Mouse (Mus musculus): ENCODE data around the gene Creb5.

Creb5 gene

DNA sequence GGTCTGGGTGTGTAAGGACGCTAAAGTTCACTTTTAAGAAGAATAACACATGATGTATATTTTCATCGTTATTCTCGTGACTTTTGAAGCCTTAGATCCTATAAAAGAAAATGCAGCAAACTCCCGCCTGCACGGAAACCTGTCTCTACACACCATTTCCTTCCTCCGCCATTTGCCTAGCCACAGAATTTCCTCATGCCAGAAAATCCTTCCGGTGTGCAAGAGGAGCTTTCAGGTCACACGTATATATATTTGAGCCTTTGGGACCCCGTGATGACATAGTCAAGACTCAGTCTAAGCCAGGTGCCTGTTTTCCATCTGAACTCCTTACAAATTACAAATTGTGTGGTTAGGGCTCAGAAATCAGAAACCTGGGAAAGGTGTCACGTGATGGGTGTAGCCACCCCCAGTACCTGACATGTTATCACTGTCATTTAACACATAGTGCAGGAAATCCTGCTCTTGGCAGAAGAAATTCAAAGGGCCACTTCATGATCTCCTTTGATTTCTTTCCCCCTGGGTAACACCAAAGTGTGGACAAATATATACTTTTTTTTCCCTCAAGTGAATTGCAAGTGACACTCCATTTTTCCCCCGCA is 158.9 kb downstream of the Creb5 start:
- DNase-seq = no peak

DNA sequence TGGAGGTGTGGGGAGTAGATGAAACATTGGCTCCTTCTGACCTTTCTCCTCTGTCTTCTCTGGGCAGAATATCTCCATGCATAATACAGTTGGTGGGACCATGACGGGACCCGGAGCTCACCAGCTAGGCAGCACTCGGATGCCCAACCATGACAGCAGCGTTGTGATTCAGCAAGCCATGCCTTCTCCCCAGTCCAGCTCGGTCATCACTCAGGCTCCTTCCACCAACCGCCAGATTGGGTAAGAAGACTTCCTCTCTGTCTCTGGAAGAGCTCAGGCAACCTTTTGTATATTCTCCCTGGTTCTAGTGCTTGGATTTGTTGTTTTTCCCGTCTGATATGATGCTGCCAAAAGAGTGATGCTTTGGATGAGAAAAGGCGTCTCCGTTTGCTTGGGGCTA is 160.4 kb downstream of the Creb5 start:
- DNase-seq = no peak

DNA sequence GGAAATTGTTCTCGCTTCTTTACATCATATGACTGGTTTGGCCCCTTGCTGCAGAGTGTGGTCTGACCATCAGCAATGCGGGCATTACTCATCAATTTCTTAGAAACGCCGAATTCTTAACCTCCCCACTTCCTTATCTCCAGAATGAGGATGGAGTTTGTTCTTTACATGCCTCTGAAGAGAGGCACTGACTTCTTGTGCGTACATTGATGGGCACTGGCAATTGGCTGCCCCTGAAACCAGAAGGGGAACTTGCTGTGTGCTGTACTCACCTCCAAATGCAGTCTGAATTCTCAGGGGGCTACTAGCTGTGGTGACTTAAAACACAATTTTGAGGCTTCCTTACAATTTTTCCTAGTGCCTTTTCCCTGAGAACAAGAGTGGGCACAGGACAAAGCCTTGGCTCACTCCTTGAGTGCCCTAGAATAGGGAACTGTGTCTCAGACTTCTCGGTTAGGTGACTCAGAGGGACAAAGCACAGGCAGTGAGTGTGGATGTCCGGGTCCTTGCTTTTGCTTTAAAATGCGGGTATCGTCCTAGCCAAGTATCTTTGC is 161.3 kb downstream of the Creb5 start:
- no peak for DNase-seq

DNA sequence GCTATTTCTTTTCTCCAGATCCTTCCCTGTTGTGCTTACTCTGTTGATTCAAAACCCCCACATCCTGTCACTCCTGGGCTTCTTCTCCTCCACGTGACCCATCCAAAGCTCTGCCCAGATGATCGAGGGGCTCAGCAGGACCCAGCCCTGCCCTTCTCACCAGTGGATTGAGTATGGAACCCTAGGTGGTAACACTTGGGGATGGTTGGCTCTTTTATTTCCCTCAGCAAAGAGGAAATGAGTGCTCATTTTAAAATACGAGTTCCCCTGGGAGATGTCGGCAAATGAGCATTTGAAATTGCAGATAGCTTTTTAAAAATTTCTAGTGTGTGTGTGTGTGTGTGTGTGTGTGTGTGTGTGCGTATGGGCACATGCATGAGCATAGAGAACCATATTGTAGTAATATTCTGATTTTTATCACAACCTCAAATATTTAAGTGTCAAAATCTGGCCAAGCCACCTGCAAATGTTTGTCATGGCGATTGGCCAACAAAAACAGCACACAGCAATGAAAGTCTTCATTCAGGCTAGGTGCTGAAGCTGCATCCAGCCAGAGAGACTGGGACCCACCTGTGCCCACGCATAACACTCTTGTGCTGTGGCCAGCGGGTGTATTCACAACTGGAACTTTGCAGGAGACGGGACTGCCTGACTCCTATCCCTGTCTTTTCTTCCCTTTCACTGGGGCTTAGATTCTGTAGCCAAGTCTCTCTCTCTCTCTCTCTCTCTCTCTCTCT is 162.5 kb downstream of the Creb5 start:
- no peak for DNase-seq

DNA sequence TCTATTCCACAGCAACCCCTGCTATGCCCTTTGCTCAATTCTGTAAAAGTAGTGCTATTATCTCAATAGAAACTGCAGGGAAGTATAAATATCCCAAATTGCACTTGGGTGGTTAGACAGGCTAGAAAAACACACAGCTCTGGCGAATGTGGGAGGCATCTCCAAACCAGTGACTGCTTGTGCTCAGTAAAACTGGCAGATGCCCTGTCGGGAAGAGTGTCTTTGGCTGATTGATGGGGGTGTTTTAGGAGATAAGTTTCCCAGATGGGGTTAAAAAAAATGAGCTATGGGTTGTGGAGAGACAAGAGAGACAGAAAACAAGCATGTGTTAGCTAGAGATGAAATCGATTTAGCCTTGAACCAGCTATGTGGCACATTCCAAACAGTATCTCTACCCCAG is 163.4 kb downstream of the Creb5 start:
- DNase-seq = no peak

DNA sequence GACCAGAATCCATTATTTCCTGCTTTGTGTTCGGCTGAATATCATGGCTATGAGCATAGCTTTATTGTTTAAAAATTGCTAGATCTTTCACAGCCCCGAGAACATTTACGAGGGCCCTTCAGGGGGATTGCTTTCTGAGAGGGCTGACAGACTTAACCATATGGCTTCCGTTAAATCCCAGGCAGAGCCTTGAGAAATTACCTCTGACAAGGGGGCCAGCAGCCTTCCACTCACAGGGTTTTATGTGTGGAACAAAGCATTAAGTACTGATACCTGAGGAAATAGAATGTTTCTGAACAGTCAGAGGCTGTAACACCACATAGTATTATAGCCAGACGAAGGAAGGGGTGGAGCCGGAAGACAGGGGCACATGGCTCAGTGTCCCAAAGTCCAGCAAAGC is 165.2 kb downstream of the Creb5 start:
- no peak for DNase-seq

DNA sequence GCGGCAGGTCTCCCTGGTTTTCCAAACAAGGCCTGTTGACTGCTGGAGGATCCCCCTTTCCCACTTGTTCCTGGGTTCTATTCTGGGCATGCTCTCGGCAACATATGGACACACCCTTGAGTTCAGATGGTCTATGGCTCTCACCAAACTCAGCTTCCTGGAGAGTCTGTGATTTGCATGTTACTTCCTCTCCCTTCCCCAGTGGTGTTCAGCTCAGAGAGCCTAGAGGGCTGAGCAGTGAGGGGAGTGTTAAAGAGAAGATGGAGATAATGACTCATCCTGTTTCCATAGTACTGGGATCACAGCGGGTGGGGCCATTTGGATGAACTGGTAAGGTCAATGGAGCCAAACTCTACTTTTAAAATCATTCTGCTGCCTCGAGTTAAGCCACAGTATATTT is 168.4 kb downstream of the Creb5 start:
- DNase-seq = no peak

DNA sequence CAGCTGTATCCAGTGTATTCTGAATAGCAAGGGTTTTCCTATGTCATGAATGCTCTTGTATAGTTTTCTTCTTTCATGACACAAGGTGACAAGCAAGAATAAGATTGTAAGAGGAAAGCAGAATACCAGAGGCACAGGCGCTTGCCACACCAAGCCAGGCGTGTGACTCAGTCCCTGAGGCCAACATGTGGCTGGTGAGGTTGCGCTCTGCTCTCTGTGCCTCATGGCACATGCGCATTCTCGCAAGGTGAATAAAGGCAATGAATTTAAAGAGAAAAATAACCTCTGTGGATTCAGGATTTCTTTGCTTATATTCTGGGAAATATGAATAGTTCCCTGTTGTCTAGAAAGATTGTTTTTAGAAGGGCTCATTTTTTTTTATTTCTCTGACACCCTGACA is 169.0 kb downstream of the Creb5 start:
- no peak for DNase-seq

DNA sequence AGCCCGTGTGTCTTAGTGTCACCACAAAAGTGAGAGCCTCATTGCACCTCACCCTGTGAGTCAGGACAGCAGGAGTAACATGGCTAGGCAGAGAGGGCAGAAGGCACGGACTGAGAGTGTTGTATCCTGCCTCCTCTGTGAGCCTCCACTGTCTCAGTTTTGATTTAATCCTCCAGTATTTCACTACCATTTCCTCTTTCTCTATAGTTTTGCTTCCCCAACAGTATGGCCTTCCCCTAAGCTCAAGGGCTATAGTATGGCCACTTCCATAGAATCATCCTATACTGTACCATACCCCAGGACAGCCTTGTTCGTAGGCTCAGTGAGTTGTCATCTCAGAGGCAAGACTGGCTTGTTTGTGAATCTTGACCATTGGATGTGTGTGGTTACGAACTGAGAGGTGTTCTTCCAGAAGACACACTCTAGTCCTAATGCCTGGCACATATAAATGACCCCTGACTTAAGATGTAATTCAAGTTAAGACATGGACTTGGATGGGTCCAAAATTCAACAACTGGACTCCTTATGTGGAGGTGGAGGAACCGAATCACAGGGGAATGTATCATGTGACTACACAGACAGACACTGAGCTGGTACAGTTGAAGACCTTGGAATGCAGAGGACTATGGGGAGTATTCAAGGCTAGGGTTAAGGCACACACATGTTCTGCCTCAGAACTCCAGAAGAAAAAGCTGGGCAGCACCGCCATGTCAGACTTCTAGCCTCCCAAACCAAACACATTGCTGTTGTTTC is 173.1 kb downstream of the Creb5 start:
- DNase-seq = no peak

DNA sequence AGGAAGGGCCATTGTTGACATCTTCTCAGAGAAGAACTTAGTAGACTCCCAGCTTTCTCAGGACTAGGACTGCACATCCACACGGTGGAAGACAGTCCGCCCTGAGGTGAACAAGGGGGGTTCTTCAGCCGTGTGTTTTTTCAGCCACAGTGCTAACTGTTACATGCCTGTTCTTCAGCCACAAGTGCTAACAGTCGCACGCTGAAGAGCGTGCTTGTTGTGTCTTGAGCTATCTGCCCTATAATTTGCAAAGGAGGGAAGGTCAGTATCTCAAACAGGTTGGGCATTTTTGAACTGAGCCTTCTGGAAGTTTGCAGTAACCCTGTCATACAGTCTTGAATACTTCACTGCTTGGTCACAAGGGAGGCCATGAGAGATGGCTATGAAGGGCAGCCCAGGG is 174.0 kb downstream of the Creb5 start:
- DNase-seq = no peak

DNA sequence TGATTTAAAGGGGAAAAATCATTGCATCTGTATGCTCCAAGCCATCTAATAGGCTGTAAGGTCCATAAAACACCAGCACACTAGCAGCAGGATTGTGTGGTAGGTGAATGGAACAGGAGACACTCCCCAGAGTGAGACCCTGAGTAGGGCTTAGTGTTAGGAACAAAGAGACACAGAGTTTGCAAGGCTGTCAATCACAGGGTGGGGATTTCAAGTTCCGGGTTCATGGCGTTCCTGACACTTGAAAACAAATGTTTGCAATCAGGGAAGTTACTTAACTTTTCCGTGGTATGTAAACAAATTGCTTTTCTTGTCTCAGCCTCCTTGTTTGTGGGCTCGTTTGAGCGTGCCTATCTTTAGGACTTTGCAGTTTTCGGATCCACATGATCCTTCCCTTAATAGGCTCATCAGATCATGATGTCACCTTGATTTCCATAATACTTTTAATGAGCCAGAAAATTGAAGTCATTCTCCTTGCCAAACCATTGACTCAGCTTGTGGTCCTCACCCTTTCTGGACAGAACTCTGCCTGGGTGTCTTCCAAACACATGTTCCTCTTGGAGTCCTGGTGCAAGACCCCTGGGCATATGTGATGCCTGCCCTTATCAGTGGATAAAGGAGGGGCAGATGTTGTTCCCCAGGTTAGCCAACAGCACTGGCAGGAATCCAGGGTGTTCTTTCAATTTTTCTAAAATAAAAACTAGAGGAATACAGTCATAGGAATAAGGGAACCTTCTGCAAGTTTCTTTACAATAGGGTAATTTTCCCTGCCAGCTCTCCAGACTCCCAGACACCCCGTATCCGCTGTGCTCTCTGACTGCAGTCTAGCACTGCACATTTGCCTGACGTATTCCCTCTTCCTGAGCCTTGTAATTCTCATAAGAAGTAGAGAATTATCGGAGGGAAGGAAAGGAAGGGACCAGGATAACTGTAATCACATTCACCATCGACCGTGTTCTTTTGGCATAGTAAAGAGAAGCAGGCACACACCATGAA is 175.0 kb downstream of the Creb5 start:
- peak; percentile 39 to 58 for DNase-seq

DNA sequence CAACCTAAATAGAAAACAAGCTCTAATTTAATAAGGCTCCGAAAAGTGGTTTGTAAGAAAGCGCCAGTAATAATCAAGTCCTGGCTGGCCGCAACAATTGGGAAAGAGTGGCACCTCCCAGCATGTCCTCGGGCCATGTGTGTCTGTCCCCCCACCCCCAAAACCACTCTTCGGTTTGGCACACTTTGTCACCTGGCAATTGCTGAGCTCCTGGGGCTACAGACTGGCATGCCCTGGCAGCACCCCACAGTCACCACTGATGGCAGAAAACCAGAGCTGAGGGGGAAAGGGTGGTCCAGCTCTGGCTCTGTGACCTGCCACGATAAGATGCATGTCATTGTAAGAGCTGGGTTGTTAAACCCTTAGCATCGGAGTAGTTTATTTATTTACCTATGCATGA is 175.7 kb downstream of the Creb5 start:
- peak; percentile 72 to 84 for DNase-seq

DNA sequence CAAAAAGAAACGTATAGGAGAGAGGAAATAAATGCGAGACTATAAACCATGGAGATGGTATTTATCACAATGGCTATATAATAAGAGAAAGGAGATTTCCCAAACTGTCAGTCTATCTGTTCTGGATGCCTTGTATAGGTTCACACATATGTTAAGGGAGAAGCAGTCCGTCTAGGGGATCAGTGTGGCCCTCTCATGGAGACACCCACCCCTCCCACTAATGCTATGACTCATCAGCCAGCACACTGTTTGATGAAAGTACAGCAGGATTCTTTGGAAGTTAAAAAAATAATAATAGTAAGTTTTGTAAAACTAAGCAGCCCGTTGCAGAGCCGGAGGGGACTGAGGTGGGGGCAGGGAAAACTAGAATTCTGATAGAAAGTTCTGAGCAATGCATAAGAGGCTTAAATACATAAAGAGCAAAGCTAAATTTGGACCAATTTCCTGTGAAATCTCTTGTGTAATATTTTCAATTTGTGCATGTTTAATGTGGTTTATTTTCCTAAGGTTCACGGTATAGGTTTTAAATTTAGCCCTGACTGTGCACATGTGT is 176.3 kb downstream of the Creb5 start:
- DNase-seq = no peak

DNA sequence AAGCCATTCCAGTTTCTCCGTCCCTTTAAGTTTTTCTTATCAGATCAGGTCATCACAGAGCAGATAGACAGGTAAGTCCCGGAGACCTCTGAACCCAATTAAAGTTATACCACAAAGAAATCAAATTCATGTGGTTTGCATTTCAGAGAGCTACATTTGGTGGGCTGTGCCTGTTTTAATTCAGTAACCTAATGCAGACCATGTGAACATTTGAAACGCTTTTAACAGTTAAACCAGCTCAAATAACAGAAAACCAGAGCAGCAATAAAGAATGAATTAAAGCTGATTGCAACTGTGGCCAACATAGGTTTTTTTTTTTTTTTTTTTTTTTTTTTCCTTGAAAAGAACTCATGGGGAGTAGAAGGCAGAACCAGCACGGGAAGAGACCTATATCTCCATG is 182.1 kb downstream of the Creb5 start:
- no peak for DNase-seq

DNA sequence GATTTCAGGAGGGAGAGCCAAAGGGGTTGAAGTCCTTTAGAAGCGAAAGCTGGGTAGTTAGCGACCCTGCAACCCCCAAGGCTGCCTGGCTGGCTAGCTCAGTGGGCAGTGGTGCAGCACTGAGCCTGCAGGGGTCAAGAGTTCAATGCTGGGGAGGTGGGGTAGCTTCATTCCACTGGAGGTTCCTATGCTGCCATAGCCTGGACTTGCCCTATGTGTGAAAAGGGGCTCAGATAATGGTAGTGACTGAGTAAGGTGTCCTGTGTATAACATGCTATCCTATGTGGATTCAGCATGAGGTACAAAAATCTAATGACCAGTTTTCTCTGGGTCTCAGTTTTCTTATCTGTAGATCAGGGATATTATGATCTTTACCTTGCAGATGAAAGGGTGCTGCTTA is 182.6 kb downstream of the Creb5 start:
- no peak for DNase-seq

DNA sequence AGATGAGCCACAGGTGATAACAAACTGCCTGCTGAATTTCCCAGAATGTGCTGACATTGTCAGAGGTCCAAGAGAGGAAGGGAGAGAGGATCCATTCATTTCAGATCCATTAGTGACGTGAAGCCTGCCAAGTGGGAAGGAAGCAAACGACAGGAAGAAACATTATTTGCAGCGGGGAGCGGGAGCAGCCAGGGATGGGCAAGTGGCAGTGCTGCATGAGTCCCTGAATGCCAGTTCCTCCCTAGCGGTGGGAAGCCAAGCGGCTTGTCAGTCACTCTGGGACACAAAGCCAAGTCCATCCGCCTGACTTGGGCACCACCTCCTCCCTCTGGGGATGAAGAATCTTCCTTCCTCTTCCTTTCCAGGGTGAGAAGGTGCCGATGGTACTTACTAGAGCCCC is 183.5 kb downstream of the Creb5 start:
- peak; percentile 62 to 81 for DNase-seq

DNA sequence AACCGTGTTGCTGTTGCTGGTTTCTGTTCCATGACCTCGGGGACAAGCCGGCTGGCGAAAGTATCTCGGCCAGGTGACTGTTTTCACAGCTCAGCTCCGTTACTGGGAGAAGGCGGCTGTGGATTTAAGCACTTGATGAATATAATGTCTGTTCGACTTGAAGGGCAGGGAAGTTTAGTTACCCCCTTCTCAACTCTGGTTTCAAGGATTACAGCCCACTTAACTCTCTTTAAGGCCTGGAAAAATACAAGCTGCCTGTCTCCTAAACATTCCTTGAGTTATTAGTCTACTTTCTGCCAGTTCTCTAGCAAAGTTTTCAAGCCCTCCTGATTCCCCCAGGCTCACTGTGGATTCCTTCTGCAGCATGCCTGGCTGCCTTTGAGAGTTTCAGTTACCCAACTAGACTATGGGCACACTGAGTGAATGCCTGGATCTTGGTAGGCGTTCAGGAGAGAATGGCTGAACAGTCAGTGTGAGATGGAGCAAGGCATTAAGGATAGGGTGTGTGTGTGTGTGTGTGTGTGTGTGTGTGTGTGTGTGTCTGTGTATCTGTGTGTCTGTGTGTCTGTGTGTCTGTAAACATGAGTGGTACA is 184.0 kb downstream of the Creb5 start:
- DNase-seq = no peak

DNA sequence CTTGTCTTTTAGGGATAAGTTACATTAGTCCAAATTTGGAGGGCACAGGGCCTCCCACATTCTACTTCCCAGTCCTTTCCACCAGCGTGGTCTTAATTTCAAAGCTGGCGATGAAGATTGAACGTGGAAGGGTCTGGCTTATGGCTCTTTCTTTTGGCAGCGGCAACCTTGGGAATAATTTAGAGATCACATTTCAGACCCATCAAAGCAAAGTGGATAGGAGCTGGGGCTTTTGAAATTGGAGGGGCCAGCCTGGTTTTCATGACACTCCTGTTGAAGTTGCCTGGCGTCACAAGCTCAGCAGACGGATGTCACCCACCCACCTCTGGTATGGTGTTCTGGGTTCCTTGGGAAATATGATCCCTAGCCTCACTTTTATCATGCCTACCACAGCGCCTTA is 185.7 kb downstream of the Creb5 start:
- DNase-seq = no peak

DNA sequence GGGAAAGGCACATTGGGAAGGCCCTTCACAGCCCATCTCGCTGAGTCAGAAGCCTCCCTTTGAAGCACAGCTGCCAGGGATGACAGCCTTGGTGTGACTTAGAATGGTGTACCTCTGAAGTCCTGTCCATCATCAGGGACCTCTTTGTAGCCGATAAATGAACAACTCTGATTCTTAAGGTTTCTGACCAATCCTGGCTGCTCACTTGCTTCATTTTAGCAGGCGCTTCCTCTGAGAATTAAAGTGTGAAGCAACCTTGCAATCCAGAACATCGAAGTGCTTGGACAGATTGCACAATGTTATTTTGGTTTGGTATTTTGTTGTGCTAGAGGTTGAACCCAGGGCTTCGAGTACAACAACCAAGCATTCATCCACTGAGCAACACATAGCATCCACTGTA is 190.4 kb downstream of the Creb5 start:
- no peak for DNase-seq

DNA sequence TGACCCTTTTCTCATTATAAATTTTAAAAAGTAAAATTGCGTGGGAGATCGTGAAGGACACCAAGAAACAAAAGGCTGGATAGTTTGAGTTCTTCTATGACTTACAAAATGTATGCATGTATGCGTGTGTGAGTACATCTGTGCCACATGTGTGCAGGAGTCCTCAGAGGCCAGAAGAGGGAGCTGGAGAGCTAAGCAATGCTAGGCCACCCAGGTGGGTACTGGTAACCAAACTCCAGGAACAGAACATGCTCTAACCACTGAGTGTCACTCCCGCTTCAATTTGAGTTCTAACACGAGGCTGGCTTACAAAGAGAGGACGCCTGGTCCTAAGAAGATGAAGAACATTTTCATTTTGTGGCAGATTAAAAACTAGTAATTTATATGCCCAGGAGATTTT is 203.8 kb downstream of the Creb5 start:
- no peak for DNase-seq

DNA sequence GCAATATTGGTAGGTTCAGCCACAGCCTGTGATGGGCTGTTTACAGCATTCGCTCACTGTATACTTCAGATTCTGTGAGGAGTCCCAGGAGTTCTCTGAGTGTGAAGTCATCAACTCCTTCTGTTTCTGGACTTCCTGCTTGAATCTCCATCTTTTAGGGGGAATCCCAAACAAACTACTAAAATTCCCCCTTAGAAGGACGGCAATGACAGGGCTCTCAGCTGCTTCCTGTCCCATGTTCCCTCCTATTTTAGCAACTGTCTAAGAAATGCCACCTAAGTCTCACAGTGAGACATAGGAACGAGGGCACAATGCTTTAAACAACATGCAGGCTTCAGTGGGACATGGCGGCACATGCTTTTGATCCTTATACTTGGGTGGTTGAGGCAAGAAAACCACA is 204.3 kb downstream of the Creb5 start:
- DNase-seq = no peak

DNA sequence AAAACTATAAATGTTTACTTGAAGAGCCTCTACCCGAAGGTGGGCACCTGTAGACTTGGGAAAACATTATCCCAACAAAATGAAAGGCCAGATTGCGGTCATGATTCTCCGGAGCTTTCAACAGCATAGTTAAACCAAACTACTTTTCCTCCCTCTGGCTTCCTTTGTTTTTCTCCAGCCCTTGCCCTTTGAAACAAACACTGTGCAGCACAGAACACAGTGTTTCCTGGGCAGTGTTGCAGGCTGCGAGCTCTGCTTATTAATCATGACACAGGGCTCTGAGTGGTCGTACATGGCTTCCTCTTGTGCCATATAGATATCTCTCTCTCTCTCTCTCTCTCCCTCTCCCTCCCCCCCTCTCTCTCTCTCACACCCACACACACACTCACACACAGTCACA is 206.8 kb downstream of the Creb5 start:
- DNase-seq = no peak
